Mouse (Mus musculus) kidney, postnatal 10 days (tissue): Measurements from ENCODE around the gene Pithd1.

Experiments used
- DNase-seq: peaks from one replicate; pipeline ENCODE4 v3.0.0; 2021; ENCODE audit warnings: mixed read lengths

The Pithd1 gene

GRCm38 (mm10) chr4:135986943-135987710 lies at the start of gene Pithd1:
Gene Pithd1 (minus strand): TSS chr4:135987264.
- DNase-seq: peak; percentile 95

DNA sequence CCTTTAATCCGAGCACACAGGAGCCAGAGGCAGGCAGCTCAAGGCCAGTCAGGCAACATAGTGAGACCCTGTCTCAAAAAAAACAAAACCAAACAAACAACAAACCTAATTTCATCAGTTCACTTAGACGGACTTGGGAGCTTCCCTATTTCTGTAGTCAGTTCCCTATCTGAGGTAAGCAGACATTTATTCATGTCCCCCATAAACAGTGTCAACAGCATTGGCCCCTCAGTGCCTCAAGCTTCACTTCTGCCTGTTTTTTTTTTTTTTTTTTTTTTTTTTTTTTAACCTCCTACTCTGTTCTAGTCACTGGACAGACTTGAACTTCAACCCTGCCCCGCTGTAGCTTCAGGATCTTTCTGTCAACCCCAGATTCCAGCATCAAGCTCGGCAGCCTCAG lies 48.0 kb upstream of the Pithd1 start:
- DNase-seq: no peak

DNA sequence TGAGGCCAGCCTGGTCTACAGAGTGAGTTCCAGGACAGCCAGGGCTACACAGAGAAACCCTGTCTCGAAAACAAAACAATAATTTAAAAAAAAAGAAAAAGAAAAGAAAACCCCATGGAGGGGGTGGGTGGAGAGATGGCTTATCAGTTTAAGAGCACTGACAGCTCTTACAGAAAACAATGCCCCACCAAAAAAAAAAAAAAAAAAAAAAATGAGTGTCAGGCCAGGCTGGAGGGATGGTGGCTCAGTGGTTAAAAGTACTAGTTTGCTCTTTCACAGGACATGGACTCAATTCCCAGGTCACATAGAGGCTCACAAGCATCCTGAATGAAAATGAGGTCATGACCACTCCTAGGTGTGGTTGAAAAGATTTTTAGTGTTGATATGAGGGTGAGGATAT lies 46.2 kb upstream of the Pithd1 start:
- DNase-seq: no peak

- peak; percentile 48 for DNase-seq
Observed at GRCm38 (mm10) chr4:136030968-136031909, 44.2 kb upstream of the Pithd1 start.

DNA sequence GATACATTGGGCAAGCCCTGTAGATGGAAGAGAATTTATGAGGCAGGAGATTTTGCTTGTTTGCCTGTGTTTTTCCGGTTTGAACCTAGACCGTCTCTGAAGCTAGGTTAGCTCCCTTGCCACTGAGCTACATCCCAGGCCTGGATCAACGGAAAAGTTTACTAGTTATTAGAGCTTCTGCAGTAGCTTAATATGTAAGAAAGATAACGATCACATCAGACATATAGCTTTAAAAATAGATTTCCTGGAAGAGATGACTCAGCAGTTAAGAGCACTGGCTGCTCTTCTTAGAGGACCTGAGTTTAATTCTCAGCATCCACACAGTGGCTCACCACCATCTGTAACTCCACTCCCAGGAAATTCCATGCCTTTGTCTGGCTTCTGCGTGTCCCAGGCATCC lies 41.6 kb upstream of the Pithd1 start:
- DNase-seq: no peak

GRCm38 (mm10) chr4:136028132-136028564 lies 41.1 kb upstream of the Pithd1 start:
- no peak for DNase-seq

DNA sequence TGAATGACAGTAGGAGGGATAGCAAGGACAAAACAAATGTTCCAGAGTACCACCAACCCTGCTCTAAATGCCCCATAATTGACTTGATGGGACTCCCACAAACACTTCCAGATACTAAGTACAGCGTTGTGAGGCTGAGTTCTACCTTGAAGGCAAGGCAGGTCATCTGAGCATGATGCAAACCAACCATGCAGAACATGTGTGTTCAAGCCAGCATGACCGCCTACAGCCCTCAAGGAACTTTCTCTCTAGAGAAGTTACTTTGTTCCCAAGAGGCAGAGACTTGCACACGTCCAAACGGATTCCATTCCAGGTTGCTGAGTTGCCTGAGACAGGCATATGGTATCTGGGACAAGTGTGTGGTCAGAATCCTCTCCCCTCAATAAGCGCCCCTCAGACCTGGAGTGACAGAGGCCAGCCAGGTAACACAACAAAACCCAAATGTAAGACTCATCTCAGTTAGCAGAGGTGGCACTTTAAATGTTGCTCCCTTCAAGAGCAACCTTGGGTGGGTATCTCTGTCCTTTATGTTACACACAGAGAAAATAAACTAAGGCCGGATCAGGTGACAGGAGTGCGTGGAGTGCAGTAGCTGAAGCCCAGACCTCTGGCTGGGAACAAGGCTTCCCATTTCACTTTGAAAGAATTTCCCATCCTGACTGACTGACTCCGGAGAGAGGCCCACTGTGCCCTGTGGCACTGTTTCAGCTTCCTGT lies 40.5 kb upstream of the Pithd1 start:
- no peak for DNase-seq

DNA sequence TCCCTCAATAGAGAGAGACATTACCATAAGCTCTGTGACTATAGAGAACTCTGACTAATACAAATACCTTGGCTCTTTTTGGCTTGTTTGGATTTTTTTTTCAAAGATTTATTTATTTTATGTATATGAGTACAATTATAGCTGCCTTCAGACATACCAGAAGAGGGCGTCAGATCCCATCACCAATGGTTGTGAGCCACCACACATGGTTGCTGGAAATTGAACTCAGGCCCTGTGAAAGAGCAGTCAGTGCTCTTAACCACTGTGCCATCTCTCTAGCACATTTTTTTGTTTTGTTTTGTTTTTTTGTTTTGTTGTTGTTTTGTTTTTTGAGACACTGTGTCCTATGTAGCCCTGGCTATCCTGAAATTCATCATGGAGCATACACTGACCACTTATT lies 38.3 kb upstream of the Pithd1 start:
- no peak for DNase-seq

DNA sequence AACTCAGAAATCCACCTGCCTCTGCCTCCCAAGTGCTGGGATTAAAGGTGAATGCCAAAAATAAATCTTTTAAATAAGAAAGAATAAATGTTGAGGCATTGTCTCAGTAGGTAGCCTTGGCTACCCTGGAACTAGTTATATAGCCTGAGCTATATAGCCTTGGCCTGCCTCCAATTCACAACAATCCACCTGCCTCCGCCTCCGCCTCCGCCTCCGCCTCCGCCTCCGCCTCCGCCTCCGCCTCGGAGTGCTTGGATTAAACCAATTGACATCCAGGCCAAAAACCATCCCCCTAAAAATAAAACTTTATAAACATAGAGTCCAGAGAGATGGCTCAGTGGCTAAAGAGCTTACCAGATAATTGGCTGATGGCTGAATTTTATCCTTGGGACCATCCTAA lies 35.9 kb upstream of the Pithd1 start:
- DNase-seq: peak; percentile 33

- DNase-seq: peak; percentile 100
Observed at GRCm38 (mm10) chr4:136021549-136022047, 34.5 kb upstream of the Pithd1 start, which contains the start of gene Eloa. Gene Eloa (minus strand): TSS chr4:136021763.

DNA sequence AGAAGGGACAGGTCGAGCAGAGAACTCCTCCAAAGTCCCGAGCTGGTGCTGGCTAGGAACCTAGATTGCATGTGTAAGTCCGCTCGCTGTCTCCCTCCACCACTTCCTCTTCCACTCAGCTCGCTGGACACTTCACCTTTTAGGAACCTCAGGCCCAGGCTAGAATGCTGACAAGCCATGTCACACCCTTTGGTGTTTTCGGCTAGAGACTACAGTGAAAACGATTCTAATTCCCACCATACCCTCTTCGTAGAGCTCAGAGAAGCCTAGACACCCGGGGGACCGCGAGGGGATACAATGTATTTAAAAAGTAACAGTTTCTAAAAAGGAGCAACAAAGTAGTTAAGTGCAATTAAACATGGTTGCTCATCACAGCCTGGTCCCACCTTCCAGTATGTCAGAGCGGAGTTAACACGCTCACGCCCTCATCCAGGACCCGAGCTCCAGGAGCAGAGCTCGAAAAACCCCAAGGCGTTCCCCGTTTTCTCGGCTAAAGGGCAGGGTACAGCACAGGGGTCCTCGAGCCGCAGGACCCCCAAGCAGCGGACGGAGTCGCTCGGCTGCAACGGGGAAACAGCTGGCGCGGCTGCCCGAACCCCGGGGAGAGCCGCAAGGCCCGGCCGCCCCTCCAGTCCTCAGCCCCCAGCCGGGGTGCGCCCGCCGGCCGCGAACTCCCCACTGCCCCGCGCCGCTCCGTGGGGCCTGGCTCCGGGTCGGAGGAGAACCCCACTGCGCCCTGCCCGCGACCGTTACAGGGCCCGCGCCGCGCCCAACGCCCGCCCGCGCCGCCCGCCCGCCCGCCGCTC lies 33.9 kb upstream of the Pithd1 start:
- peak; percentile 41 for DNase-seq

DNA sequence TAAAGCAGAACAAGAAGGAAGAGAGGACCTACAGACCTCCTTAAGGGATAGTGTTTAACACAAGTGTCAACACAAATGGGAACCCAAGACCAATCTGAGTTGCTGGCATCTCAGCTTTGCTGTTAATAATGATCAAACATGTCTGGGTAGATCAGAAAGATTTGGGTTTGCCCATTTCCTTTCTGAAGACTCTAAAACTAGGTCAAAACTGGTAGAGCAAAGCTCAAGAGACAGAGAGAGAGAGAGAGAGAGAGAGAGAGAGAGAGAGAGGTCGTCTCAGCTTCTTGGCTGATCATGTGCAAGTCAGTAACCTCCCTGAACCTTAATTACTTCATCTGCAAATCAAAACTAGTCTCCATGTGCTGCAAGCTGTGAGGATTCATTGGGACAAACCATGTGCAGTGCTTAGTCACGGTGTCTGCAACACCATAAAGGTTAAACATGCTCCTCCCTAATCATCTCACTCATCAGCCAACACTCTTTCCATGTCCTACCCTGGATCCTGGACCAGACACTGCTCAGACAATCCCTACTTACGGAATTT lies 29.1 kb upstream of the Pithd1 start:
- DNase-seq: no peak

- no peak for DNase-seq
Observed at GRCm38 (mm10) chr4:136010586-136010985, 23.5 kb upstream of the Pithd1 start.

- DNase-seq: no peak
Observed at GRCm38 (mm10) chr4:136008782-136009447, 21.9 kb upstream of the Pithd1 start.

- DNase-seq: no peak
Observed at GRCm38 (mm10) chr4:136006821-136007220, 19.8 kb upstream of the Pithd1 start.

DNA sequence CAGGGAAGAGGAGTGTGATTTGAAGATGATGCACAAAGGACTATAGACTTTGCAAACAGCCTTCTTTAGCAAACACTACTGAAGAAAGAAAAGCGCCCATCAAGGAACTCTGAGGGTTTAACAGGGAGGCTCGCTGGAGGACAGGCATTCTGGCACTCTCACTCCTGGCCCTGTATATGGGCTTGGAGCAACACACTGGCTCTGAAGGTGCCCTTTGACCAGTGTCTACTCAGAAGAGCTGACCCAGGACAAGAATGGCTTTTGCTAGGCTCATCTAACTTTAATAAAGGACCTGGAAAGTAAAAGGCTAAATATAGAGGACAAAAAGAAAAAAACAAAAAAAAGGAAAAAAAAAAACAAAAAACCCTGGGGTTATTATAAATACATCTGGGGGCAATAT lies 17.9 kb upstream of the Pithd1 start:
- no peak for DNase-seq

GRCm38 (mm10) chr4:136004107-136004675 lies 17.1 kb upstream of the Pithd1 start:
- DNase-seq: no peak

DNA sequence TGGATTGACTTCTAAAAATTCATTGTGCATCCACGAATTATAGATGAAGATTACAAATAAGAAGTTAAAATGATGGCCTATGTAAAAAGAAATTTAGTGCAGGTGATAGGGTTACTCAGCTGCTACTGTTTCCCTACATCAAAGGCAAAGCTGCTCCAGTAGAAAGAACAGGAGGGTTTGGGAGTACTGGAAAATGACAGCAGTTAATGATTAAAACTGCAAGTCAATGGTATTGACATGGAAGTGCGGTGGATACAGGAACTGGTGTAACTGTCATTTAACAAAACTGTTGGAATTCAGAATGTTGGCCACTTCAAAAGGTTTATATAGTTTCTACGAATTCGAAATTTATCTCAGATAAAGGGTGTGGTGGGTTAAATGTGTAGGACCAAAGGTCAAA lies 8.1 kb upstream of the Pithd1 start:
- no peak for DNase-seq

GRCm38 (mm10) chr4:135993941-135994340 lies 6.9 kb upstream of the Pithd1 start:
- DNase-seq: no peak

GRCm38 (mm10) chr4:135987714-135988113 lies 650 bp upstream of the Pithd1 start:
- no peak for DNase-seq
